Mouse (Mus musculus) liver, adult 2 months (tissue): ENCODE data around the gene Acta2.

Experiments used
- CTCF ChIP-seq: fragments of 200-500 bp; IDR thresholded peaks from 2 replicates; pipeline ENCODE4 v1.5.1; 2011; ENCODE audit warnings: low read depth, low read length, control low read depth
- POLR2A ChIP-seq: fragments of 200-500 bp; IDR thresholded peaks from 2 replicates; pipeline ENCODE4 v1.6.1; 2011; ENCODE audit warnings: low read length, control low read depth; ENCODE audit not compliant: insufficient read depth; ENCODE audit errors: extremely low read depth

GRCm38 (mm10) chr19:34250621-34251020 is 4.8 kb downstream of the Acta2 start:
- no peak for TF ChIP-seq CTCF
- TF ChIP-seq POLR2A: no peak
